Mouse (Mus musculus) hindbrain, postnatal 0 days (tissue): ENCODE measurements around the gene Hsp90ab1. TPM values are rescaled to one million over a fixed set of nuclear protein-coding genes. Genes with fewer than 3 reads are reported as not detected.
A peak's percentile ranks its signal among the peaks of the same experiment; 100 is the strongest.

Experiments
- ATAC-seq: fragments of 200-750 bp; cut with Nextera tagmentation; 2 replicates; pipeline ENCODE4 v1.8.0; 2017; ENCODE audit warnings: mild to moderate bottlenecking, moderate TSS enrichment, moderate library complexity
- DNase-seq: peaks from one replicate; pipeline ENCODE4 v3.0.0-alpha.2; 2015; ENCODE audit warnings: low spot score
- H3K27ac ChIP-seq: fragments of 300-500 bp; sonication (generic); 2 replicates; pipeline ENCODE4 v1.5.1; 2014; ENCODE audit warnings: mild to moderate bottlenecking
- H3K27me3 ChIP-seq: fragments of 300-500 bp; sonication (generic); 2 replicates; pipeline ENCODE4 v1.6.1; 2014; ENCODE audit warnings: low read length, mixed read lengths; ENCODE audit not compliant: insufficient read depth
- H3K36me3 ChIP-seq: fragments of 300-500 bp; sonication (generic); 2 replicates; pipeline ENCODE4 v1.6.1; 2014; ENCODE audit warnings: low read length, mixed read lengths; ENCODE audit not compliant: insufficient read depth
- H3K4me1 ChIP-seq: fragments of 300-500 bp; sonication (generic); 2 replicates; pipeline ENCODE4 v1.6.1; 2014; ENCODE audit warnings: antibody characterized with exemption, low read length, mixed read lengths; ENCODE audit not compliant: insufficient read depth
- H3K4me2 ChIP-seq: fragments of 300-500 bp; sonication (generic); 2 replicates; pipeline ENCODE4 v1.6.1; 2014; ENCODE audit warnings: low read depth, mild to moderate bottlenecking, low read length, moderate library complexity, mixed read lengths
- H3K4me3 ChIP-seq: fragments of 300-500 bp; sonication (generic); 2 replicates; pipeline ENCODE4 v1.5.1; 2014; ENCODE audit warnings: low read length
- H3K9ac ChIP-seq: fragments of 300-500 bp; sonication (generic); replicated peaks from 2 replicates; pipeline ENCODE4 v1.6.1; 2014; ENCODE audit warnings: mild to moderate bottlenecking, low read length, moderate library complexity, mixed read lengths
- H3K9me3 ChIP-seq: fragments of 300-500 bp; sonication (generic); 2 replicates; pipeline ENCODE4 v1.6.1; 2016; ENCODE audit warnings: low read length, mixed read lengths
- CTCF ChIP-seq: IDR thresholded peaks from 2 replicates; pipeline ENCODE4 v1.5.1; 2016; ENCODE audit warnings: antibody characterized with exemption, control low read depth, low read depth
- WGBS: fragments of 180-500 bp; shearing (Covaris S2); extraction: QIAGEN DNeasy Blood & Tissue Kit; methylation state at CpG from one replicate; pipeline ENCODE4 v1.1.7; 2014; 5-methylcytosine and 5-hydroxymethylcytosine counted together
- polyA plus RNA-seq: library from polyadenylated mRNA; unstranded; fragments of >200 nt; fragmentation: Nextera tagmentation; extraction: Ambion mirVana; gene quantifications from 2 replicates; pipeline ENCODE4 v1.2.1, GENCODE M21; 2015
- total RNA-seq: library from RNA; depleted of rRNA; stranded (reverse); fragments of >200 nt; gene quantifications from 2 replicates; pipeline ENCODE4 v1.2.3, GENCODE M21; 2014; rRNA removed

The Hsp90ab1 gene
- total and polyA plus RNA-seq, 2 experiments from 2014 or later = 982 to 1,504 TPM

DNA sequence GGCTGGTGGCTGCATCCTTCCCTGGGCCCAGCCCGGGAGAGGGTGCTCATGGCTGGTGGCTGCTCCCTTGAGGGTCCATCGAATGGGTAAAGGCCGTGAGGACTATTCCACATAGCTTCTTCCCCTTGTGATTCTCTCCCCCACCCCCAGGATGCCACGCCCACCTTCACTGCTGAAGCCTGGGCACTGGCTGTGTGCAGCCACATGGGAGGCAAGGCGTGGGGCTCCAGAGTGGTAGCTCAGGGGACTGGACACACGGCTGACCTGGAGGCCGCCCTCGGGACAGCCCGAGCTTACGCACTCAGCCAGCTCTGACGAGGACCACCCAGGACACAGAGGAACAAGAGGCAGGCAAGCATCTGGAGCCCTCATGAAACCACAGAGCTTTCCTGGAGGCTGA, 52.9 kb downstream of the Hsp90ab1 start:
- WGBS = 82% methylated on average over 11 of the region's 11 CpGs
- peak overlapping the region; percentile 74; the same call in 1 of the 2 replicates for H3K27ac ChIP-seq
- no peak overlapping the region for H3K9ac ChIP-seq
- H3K27me3 ChIP-seq = no peaks in the 10 kb centered on the region
- DNase-seq = no peak
- H3K4me3 ChIP-seq = no peak overlapping the region
- peaks cover 11% of the 10 kb centered on the region for H3K4me1 ChIP-seq
- peaks cover 3% of the 10 kb centered on the region; the same call in 1 of the 2 replicates for H3K36me3 ChIP-seq
- no peak for ATAC-seq
- no peak overlapping the region for H3K4me2 ChIP-seq
- no peak for TF ChIP-seq CTCF
- H3K9me3 ChIP-seq = no peaks in the 10 kb centered on the region

DNA sequence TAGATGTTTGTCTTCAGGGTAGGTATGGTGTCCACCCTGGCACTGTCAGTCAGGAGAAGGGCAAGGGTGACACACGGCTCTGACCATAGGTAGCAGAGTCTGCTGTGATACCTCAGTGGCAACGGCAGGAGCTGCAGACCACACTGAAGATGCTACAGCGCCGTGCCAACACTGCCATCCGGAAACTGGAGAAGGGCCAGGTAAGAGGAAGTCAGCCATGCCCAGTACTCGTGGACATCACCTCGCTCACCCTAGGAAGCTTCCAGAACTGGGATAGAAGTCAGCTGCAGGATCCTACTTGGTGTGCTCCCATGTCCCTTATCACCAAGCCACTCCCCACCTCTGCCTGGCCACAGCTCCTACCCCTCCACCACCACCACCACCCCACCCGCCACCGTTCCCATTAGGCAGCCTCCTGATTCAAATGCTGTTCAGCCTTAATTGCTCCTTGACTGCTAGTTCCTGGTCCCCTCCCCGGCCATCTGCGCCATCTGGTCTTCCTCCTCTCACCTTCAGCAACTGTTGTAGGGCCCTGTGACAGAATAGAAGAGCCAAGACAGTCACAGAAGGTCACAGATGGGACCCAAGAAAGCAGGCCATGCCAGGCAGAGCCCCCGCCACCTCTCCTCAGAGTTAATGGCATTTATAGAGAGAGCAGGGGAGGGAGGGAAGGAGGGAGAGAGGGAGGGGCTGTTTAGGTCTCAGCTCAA, 54.1 kb downstream of the Hsp90ab1 start:
- Histone ChIP-seq H3K36me3 (peaks cover 3% of the 10 kb centered on the region; the same call in 1 of the 2 replicates), H3K9me3 (no peaks in the 10 kb centered on the region), H3K4me3 (no peak overlapping the region), H3K4me1 (peaks cover 11% of the 10 kb centered on the region), H3K9ac (no peak overlapping the region), H3K4me2 (no peak overlapping the region), H3K27ac (peak overlapping the region; percentile 74), H3K27me3 (no peaks in the 10 kb centered on the region)
- 74% methylated on average over 12 of the region's 12 CpGs for WGBS
- no peak for TF ChIP-seq CTCF
- ATAC-seq (peak; percentile 52), DNase-seq (peak; percentile 75)

Other genes with a start within 250 kb of the Hsp90ab1 start
- gene Cdc5l, start 139.5 kb downstream of the Hsp90ab1 start, total RNA-seq = 21.5 and 38.1 TPM in 2 replicates
- gene Cdc5l, start 139.5 kb downstream of the Hsp90ab1 start, polyA plus RNA-seq = 54.2 and 57.7 TPM in 2 replicates
- gene Spats1, start 97.9 kb downstream of the Hsp90ab1 start, total RNA-seq = 0.29 and 4.2 TPM in 2 replicates
- 2.9 and 3.5 TPM in 2 replicates for gene Spats1, start 97.9 kb downstream of the Hsp90ab1 start, polyA plus RNA-seq
- 28.5 and 34.5 TPM in 2 replicates for gene Aars2, start 66.4 kb downstream of the Hsp90ab1 start, total RNA-seq
- gene Aars2, start 66.4 kb downstream of the Hsp90ab1 start, polyA plus RNA-seq = 14.2 and 15.7 TPM in 2 replicates
- gene Tcte1, start 49.8 kb downstream of the Hsp90ab1 start, total RNA-seq = 0.58 and 1.5 TPM in 2 replicates
- 3.9 and 4.3 TPM in 2 replicates for gene Tcte1, start 49.8 kb downstream of the Hsp90ab1 start, polyA plus RNA-seq
- 107 and 114 TPM in 2 replicates for gene Tmem151b, start 23.6 kb downstream of the Hsp90ab1 start, total RNA-seq
- gene Tmem151b, start 23.6 kb downstream of the Hsp90ab1 start, polyA plus RNA-seq = 29.5 and 29.8 TPM in 2 replicates
- 7.7 and 9.2 TPM in 2 replicates for gene Nfkbie, start 17.6 kb downstream of the Hsp90ab1 start, total RNA-seq
- gene Nfkbie, start 17.6 kb downstream of the Hsp90ab1 start, polyA plus RNA-seq = 5.2 and 6.0 TPM in 2 replicates
- gene Slc35b2, start 9.4 kb downstream of the Hsp90ab1 start, total RNA-seq = 105 and 139 TPM in 2 replicates
- gene Slc35b2, start 9.4 kb downstream of the Hsp90ab1 start, polyA plus RNA-seq = 90.3 and 94.0 TPM in 2 replicates
- gene Slc29a1, start 26.3 kb upstream of the Hsp90ab1 start, total RNA-seq = 170 and 354 TPM in 2 replicates
- 60.6 and 77.6 TPM in 2 replicates for gene Slc29a1, start 26.3 kb upstream of the Hsp90ab1 start, polyA plus RNA-seq
- gene Mymx, start 28.8 kb upstream of the Hsp90ab1 start, total RNA-seq = not detected in 2 replicates
- gene Mymx, start 28.8 kb upstream of the Hsp90ab1 start, polyA plus RNA-seq = not detected in 2 replicates
- gene Capn11, start 86.1 kb upstream of the Hsp90ab1 start, total RNA-seq = 0.42 and 1.8 TPM in 2 replicates
- gene Capn11, start 86.1 kb upstream of the Hsp90ab1 start, polyA plus RNA-seq = 0.14 and 2.0 TPM in 2 replicates
- 41.3 and 58.7 TPM in 2 replicates for gene Mrpl14, start 113.1 kb upstream of the Hsp90ab1 start, total RNA-seq
- 117 and 119 TPM in 2 replicates for gene Mrpl14, start 113.1 kb upstream of the Hsp90ab1 start, polyA plus RNA-seq
- gene Tmem63b, start 113.6 kb upstream of the Hsp90ab1 start, total RNA-seq = 241 and 252 TPM in 2 replicates
- 123 and 139 TPM in 2 replicates for gene Tmem63b, start 113.6 kb upstream of the Hsp90ab1 start, polyA plus RNA-seq
- gene 1600014C23Rik, start 160.6 kb upstream of the Hsp90ab1 start, total RNA-seq = not detected in 2 replicates
- 0.51 and 0.64 TPM in 2 replicates for gene 1600014C23Rik, start 160.6 kb upstream of the Hsp90ab1 start, polyA plus RNA-seq